Mouse (Mus musculus) neural tube, embryonic 15.5 days (tissue): ENCODE measurements around the gene Otos. TPM values are rescaled to one million over a fixed set of nuclear protein-coding genes. Genes with fewer than 3 reads are reported as not detected.

Experiments
- ATAC-seq: fragments of 200-750 bp; cut with Nextera tagmentation; 2 replicates; pipeline ENCODE4 v1.8.0; 2017; ENCODE audit warnings: mild to moderate bottlenecking, moderate TSS enrichment, moderate library complexity; ENCODE audit not compliant: low FRiP score
- H3K27ac ChIP-seq: fragments of 300-500 bp; sonication (generic); replicated peaks from 2 replicates; pipeline ENCODE4 v1.5.1; 2015; ENCODE audit warnings: mild to moderate bottlenecking, inconsistent platforms
- H3K27me3 ChIP-seq: fragments of 300-500 bp; sonication (generic); replicated peaks from 2 replicates; pipeline ENCODE4 v1.6.1; 2015; ENCODE audit warnings: inconsistent platforms
- H3K36me3 ChIP-seq: fragments of 300-500 bp; sonication (generic); 2 replicates; pipeline ENCODE4 v1.6.1; 2015; ENCODE audit warnings: inconsistent platforms
- H3K4me1 ChIP-seq: fragments of 300-500 bp; sonication (generic); 2 replicates; pipeline ENCODE4 v1.6.1; 2015; ENCODE audit warnings: inconsistent platforms
- H3K4me2 ChIP-seq: fragments of 300-500 bp; sonication (generic); 2 replicates; pipeline ENCODE4 v1.6.1; 2015; ENCODE audit warnings: inconsistent platforms, mild to moderate bottlenecking, moderate library complexity
- H3K4me3 ChIP-seq: fragments of 300-500 bp; sonication (generic); replicated peaks from 2 replicates; pipeline ENCODE4 v1.5.1; 2015; ENCODE audit warnings: mild to moderate bottlenecking, inconsistent platforms
- H3K9ac ChIP-seq: fragments of 300-500 bp; sonication (generic); replicated peaks from 2 replicates; pipeline ENCODE4 v1.6.1; 2015; ENCODE audit warnings: mild to moderate bottlenecking, inconsistent platforms
- H3K9me3 ChIP-seq: fragments of 300-500 bp; sonication (generic); replicated peaks from 2 replicates; pipeline ENCODE4 v1.6.1; 2016; ENCODE audit warnings: inconsistent platforms
- WGBS: fragments of 180-500 bp; shearing (Covaris S2); methylation state at CpG from one replicate; pipeline ENCODE4 v1.1.7; 2015; ENCODE audit warnings: mixed read lengths; 5-methylcytosine and 5-hydroxymethylcytosine counted together
- polyA plus RNA-seq: library from polyadenylated mRNA; unstranded; fragments of >200 nt; fragmentation: Nextera tagmentation; extraction: Ambion mirVana; gene quantifications from 2 replicates; pipeline ENCODE4 v1.2.1, GENCODE M21; 2015

Gene Otos
- polyA plus RNA-seq, 1 experiment from 2014 or later, result 0.33 TPM

DNA sequence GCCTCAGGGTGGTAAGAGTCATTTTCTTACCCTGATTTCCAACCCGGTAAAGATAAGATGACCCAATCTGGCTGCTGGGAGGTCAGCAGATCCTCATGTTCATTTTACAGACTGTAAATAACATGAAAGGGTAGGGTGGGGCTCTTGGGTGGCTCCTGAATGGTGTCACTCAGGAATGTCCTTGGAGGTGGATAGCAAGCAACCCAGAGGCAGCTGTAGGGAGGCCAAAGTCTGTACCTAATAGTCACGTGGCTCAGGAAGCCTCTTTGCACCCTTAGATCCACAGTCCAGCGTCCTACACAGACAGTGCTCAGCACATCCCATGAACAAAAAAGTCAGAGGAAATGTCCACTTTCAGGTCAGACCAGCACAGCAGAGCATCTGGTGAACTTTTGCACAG is 52.6 kb downstream of the Otos start:
- Histone ChIP-seq H3K9me3 (no peaks in the 10 kb centered on the region), H3K4me2 (no peak overlapping the region), H3K4me1 (no peaks in the 10 kb centered on the region), H3K27me3 (no peaks in the 10 kb centered on the region), H3K36me3 (no peaks in the 10 kb centered on the region), H3K9ac (no peak overlapping the region), H3K27ac (no peak overlapping the region), H3K4me3 (no peak overlapping the region)
- 94% methylated on average over 3 of the region's 3 CpGs for WGBS
- ATAC-seq, result no peak

Other genes starting within 250 kb of the Otos start
- gene Ndufa10, start 175.0 kb downstream of the Otos start, polyA plus RNA-seq, result 343 and 359 TPM in 2 replicates
- not detected in 2 replicates for gene Olfr1416, start 163.7 kb downstream of the Otos start, polyA plus RNA-seq
- not detected in 2 replicates for gene Olfr1415, start 152.7 kb downstream of the Otos start, polyA plus RNA-seq
- not detected in 2 replicates for gene Olfr1414, start 130.2 kb downstream of the Otos start, polyA plus RNA-seq
- gene Olfr1413, start 77.5 kb downstream of the Otos start, polyA plus RNA-seq, result not detected in 2 replicates
- not detected in 2 replicates for gene Olfr1412, start 63.1 kb downstream of the Otos start, polyA plus RNA-seq
- not detected in 2 replicates for gene Olfr1411, start 54.4 kb downstream of the Otos start, polyA plus RNA-seq
- gene Olfr1410, start 43.1 kb downstream of the Otos start, polyA plus RNA-seq, result not detected in 2 replicates
- not detected in 2 replicates for gene Olfr12, start 31.1 kb downstream of the Otos start, polyA plus RNA-seq
- 541 and 661 TPM in 2 replicates for gene Cops9, start 6.9 kb downstream of the Otos start, polyA plus RNA-seq
- gene Gpc1, start 182.8 kb upstream of the Otos start, polyA plus RNA-seq, result 63.1 and 64.6 TPM in 2 replicates